Mouse (Mus musculus): ENCODE data around the gene Zc3h12d. TPM values are rescaled to one million over a fixed set of nuclear protein-coding genes. Genes with fewer than 3 reads are reported as not detected.

The Zc3h12d gene
- polyA plus RNA-seq, 1 experiment: not detected

DNA sequence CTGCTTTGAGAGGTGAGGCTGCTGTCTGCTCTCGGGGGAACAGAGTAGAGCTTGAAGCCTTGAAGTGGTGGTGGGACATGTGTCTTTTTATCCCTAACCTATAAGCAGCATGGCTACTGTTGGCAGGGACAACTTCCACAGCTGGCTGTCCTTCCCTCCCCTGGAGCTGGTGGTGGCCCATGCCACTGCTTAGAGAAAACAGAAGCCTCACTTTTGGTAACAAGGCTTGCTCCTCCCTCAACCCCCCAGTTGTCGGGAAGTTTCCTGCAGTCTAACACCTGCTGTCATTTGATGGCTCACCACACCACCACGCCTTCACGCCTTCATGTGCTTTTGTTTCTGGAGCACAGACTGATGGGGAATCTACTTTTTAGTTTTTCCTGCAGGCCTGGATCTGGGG lies 11.9 kb downstream of the Zc3h12d start:
- H3K27me3 ChIP-seq (ENCODE audit: control insufficient read depth): peaks cover 5% of the 10 kb centered on the region
- no peak for TF ChIP-seq GATA1 (IDR thresholded peaks at IDR 0.05; ENCODE audit: low read length)
- no peak for TF ChIP-seq TAL1 (IDR thresholded peaks at IDR 0.05; ENCODE audit: low read length)
- no peaks in the 10 kb centered on the region for H3K4me1 ChIP-seq (ENCODE audit: control insufficient read depth)
- H3K9me3 ChIP-seq (ENCODE audit: control insufficient read depth, low read length): no peaks in the 10 kb centered on the region
- no peak overlapping the region for H3K4me3 ChIP-seq (replicated peaks)
- no peaks in the 10 kb centered on the region for H3K36me3 ChIP-seq (ENCODE audit: control insufficient read depth)

DNA sequence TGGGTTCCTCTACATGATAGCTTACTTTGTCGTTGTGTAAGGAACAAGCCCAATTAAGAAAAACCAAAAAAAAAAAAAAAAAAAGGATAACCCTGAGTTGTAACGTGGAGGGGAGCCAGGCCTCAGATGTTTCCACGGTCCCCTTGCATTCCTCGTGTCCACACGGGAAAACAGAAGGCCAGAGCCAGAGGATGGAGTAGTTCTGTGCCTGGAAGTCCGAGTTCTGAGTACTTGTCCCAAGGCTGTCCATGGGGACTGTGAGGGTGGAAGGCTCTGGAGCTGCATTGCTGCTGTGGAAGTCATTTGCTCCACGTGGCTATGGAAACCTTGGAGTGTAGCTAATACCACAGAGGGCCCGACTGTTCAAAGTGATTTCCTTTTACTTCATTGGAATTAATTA lies 12.9 kb downstream of the Zc3h12d start:
- no peak overlapping the region for H3K4me3 ChIP-seq (replicated peaks)
- no peaks in the 10 kb centered on the region for H3K4me1 ChIP-seq (ENCODE audit: control insufficient read depth)
- H3K36me3 ChIP-seq (ENCODE audit: control insufficient read depth): no peaks in the 10 kb centered on the region
- TF ChIP-seq GATA1 (IDR thresholded peaks at IDR 0.05; ENCODE audit: low read length): no peak
- no peak for TF ChIP-seq TAL1 (IDR thresholded peaks at IDR 0.05; ENCODE audit: low read length)
- H3K27me3 ChIP-seq (ENCODE audit: control insufficient read depth): peaks cover 5% of the 10 kb centered on the region
- H3K9me3 ChIP-seq (ENCODE audit: control insufficient read depth, low read length): no peaks in the 10 kb centered on the region

DNA sequence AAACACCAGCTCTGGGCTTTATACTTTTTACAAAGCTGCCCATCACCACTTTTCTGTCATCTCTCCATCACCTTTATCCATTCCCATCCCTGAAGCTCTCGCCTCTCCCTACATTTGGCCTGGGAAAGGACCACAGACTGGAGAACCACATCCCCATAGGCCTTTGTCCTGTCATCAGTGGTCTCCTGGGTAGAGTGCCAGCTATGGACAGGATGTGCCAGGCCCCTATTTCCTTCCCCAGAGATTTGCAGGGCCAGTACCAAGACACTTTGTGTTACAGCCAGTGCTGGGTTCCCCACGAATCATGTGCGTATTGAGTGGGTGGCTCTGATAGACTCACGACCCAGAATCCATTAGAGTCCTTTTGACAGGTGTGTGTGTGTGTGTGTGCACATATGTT lies 13.7 kb downstream of the Zc3h12d start:
- H3K36me3 ChIP-seq (ENCODE audit: control insufficient read depth): no peaks in the 10 kb centered on the region
- no peaks in the 10 kb centered on the region for H3K9me3 ChIP-seq (ENCODE audit: control insufficient read depth, low read length)
- no peak overlapping the region for H3K4me3 ChIP-seq (replicated peaks)
- H3K4me1 ChIP-seq (ENCODE audit: control insufficient read depth): no peaks in the 10 kb centered on the region
- TF ChIP-seq GATA1 (IDR thresholded peaks at IDR 0.05; ENCODE audit: low read length) (no peak), TAL1 (IDR thresholded peaks at IDR 0.05; ENCODE audit: low read length) (no peak)
- H3K27me3 ChIP-seq (ENCODE audit: control insufficient read depth): peaks cover 5% of the 10 kb centered on the region

DNA sequence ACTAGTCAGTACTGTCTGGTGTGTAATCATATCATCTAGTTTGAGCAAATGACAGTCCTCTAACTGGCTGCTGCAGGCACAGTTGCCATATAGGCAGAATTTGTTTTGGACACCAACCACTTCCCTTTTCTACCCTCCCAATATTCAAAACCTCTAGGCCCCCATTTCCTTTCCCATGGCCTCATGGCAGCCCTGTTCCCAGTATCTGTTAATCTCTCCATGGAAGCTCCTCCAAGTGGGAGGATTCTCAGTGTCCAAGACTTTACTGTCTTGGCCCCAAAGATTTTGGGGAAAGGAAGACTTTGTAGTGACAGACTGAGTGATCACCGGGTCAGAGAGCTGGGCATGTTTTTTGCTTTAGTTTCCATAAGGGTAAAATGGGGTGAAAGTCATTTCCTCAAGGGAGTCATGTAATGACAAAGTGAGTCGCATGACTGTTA lies 14.9 kb downstream of the Zc3h12d start:
- H3K9me3 ChIP-seq (ENCODE audit: control insufficient read depth, low read length): no peaks in the 10 kb centered on the region
- no peaks in the 10 kb centered on the region for H3K36me3 ChIP-seq (ENCODE audit: control insufficient read depth)
- TF ChIP-seq TAL1 (IDR thresholded peaks at IDR 0.05; ENCODE audit: low read length): no peak
- no peak for TF ChIP-seq GATA1 (IDR thresholded peaks at IDR 0.05; ENCODE audit: low read length)
- H3K4me1 ChIP-seq (ENCODE audit: control insufficient read depth): no peaks in the 10 kb centered on the region
- no peaks in the 10 kb centered on the region; the same call in 1 of the 2 replicates for H3K27me3 ChIP-seq (ENCODE audit: control insufficient read depth)
- H3K4me3 ChIP-seq (replicated peaks): no peak overlapping the region

DNA sequence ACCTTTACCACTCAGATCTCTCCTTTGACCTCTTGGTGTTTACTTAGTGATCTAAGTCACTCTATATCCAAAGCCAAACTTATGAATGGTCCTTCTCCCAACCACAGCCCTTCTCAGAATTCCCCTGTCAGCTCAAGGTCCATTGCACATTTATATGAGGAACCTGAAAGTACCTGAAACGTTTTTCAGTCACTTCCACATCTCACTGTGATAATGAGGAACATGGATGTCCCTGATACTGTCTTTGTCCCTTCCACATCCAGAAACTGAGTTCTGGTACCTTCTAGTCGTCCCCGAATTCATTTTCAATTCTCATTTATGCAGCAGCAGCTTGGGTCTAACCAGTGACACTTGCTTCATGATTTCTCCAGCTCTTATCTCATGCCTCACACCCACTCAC lies 19.6 kb downstream of the Zc3h12d start:
- Histone ChIP-seq H3K4me3 (replicated peaks) (no peak overlapping the region), H3K27me3 (ENCODE audit: control insufficient read depth) (no peaks in the 10 kb centered on the region), H3K36me3 (ENCODE audit: control insufficient read depth) (no peaks in the 10 kb centered on the region), H3K4me1 (ENCODE audit: control insufficient read depth) (no peaks in the 10 kb centered on the region), H3K9me3 (ENCODE audit: control insufficient read depth, low read length) (no peaks in the 10 kb centered on the region)
- TF ChIP-seq TAL1 (IDR thresholded peaks at IDR 0.05; ENCODE audit: low read length): no peak
- TF ChIP-seq GATA1 (IDR thresholded peaks at IDR 0.05; ENCODE audit: low read length): no peak

DNA sequence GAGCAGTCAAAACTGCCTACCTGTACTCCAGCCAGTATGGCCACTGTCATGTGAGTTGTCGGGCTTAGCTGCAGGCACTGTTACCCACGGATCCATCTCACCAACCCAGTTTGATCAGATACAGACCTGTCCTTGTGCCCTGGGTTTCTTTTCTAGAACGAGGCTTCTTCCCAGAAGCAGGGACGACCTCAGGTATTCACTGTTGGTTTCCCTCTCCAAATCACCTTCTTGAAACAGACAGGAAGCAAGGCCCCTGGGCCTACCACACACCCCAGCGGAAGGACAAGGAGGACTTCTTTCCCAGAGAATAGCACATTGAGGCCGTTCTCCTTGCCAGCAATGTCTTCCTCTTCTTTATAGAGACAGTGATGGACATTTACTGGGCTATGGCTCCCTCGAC lies 28.2 kb downstream of the Zc3h12d start:
- no peak overlapping the region for H3K4me3 ChIP-seq (replicated peaks)
- H3K27me3 ChIP-seq (ENCODE audit: control insufficient read depth): no peaks in the 10 kb centered on the region
- no peak for TF ChIP-seq GATA1 (IDR thresholded peaks at IDR 0.05; ENCODE audit: low read length)
- TF ChIP-seq TAL1 (IDR thresholded peaks at IDR 0.05; ENCODE audit: low read length): no peak
- no peaks in the 10 kb centered on the region for H3K36me3 ChIP-seq (ENCODE audit: control insufficient read depth)
- peaks cover 5% of the 10 kb centered on the region for H3K9me3 ChIP-seq (ENCODE audit: control insufficient read depth, low read length)
- no peaks in the 10 kb centered on the region for H3K4me1 ChIP-seq (ENCODE audit: control insufficient read depth)

DNA sequence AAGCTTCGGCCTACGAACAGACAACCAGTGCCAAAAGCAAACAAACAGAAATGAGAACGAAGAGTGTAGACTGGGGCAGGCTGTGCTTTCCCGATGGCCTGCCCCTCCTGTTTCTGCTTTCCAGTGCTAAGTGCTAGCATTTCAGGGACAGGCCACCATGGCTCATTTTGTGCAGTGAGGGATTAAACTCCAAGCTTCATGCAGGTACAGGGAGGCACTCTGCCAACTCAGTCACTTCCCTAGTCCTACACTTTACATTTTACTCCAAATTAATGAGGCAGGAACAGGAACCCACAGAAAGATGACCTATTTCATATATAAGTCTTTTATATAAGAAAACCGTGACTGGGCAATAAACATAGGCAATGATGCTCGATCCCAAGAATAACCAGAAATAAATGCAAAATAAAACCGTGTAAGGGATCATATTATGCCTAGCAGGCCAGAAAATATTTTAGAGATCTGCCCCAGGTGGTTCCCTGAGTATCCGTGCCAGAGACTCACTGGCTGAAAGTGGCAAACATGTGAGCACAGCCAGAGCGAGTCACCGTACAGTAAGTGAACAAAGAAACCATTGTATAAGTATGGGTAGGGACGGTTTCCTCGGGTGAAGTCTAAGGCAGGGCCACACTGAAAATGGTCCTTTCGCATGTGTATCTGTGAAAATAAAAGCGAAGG lies 29.1 kb downstream of the Zc3h12d start:
- no peaks in the 10 kb centered on the region for H3K4me1 ChIP-seq (ENCODE audit: control insufficient read depth)
- H3K27me3 ChIP-seq (ENCODE audit: control insufficient read depth): peaks cover under 1% of the 10 kb centered on the region; the same call in 1 of the 2 replicates
- no peaks in the 10 kb centered on the region for H3K36me3 ChIP-seq (ENCODE audit: control insufficient read depth)
- no peak for TF ChIP-seq GATA1 (IDR thresholded peaks at IDR 0.05; ENCODE audit: low read length)
- no peak for TF ChIP-seq TAL1 (IDR thresholded peaks at IDR 0.05; ENCODE audit: low read length)
- H3K4me3 ChIP-seq (replicated peaks): no peak overlapping the region
- peaks cover 5% of the 10 kb centered on the region for H3K9me3 ChIP-seq (ENCODE audit: control insufficient read depth, low read length)

DNA sequence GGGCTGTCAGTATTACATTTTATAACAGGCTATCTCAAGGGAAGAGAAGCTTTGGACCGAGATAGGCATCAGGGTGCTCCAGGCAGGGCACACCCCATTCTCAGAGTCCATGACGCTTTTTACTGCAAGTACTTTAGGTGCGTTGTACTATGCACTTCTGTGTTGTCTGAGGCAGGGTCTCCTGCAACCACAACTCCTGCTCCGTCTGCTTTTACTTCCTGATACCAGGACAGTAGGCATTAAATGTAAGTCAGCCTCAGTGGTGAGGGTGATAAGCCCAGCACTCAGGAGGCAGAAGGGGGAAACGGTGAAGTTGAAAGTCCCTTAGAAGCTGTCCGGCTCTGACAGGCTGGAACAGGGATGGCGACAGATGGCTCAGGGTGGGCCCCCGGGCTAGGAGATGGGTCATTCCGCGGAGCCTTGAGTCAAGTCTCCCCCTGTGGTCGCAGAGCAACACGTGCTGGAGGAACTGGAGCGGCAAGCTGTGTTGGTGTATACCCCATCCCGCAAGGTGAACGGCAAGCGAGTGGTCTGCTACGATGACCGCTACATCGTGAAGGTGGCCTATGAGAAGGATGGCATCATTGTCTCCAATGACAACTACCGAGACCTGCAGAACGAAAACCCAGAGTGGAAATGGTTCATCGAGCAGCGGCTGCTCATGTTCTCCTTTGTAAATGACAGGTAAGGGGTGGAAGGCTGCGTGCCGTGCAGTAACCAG lies 29.8 kb downstream of the Zc3h12d start:
- Histone ChIP-seq H3K36me3 (ENCODE audit: control insufficient read depth) (no peaks in the 10 kb centered on the region), H3K9me3 (ENCODE audit: control insufficient read depth, low read length) (peaks cover 5% of the 10 kb centered on the region), H3K4me1 (ENCODE audit: control insufficient read depth) (no peaks in the 10 kb centered on the region), H3K27me3 (ENCODE audit: control insufficient read depth) (peaks cover 7% of the 10 kb centered on the region), H3K4me3 (replicated peaks) (no peak overlapping the region)
- TF ChIP-seq TAL1 (IDR thresholded peaks at IDR 0.05; ENCODE audit: low read length) (no peak), GATA1 (IDR thresholded peaks at IDR 0.05; ENCODE audit: low read length) (no peak)

DNA sequence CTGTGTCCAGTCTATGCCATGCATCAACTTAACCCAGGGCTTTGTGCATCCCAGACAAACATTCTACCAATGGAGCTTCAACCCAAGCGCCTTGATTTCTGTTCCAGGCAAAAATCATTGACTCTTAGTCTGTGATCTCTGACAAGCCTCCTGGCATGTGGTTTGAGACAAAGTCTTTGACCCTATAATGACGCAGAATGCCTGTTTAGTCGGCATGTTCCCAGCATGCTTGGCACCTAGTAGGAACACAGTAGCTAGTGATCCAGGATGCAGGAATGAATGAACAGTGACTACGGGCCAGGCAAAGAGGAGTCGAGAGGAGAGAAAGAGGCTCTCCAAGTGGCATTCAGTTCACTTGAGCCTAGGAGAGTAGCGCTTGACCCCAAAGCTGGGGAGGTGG lies 31.1 kb downstream of the Zc3h12d start:
- no peak for TF ChIP-seq TAL1 (IDR thresholded peaks at IDR 0.05; ENCODE audit: low read length)
- no peak for TF ChIP-seq GATA1 (IDR thresholded peaks at IDR 0.05; ENCODE audit: low read length)
- H3K9me3 ChIP-seq (ENCODE audit: control insufficient read depth, low read length): peaks cover 5% of the 10 kb centered on the region
- no peaks in the 10 kb centered on the region for H3K4me1 ChIP-seq (ENCODE audit: control insufficient read depth)
- no peak overlapping the region for H3K4me3 ChIP-seq (replicated peaks)
- no peaks in the 10 kb centered on the region for H3K36me3 ChIP-seq (ENCODE audit: control insufficient read depth)
- H3K27me3 ChIP-seq (ENCODE audit: control insufficient read depth): peaks cover 19% of the 10 kb centered on the region
